8 mouse cellular contexts compared by ENCODE assay signal in the genomic region with DNA sequence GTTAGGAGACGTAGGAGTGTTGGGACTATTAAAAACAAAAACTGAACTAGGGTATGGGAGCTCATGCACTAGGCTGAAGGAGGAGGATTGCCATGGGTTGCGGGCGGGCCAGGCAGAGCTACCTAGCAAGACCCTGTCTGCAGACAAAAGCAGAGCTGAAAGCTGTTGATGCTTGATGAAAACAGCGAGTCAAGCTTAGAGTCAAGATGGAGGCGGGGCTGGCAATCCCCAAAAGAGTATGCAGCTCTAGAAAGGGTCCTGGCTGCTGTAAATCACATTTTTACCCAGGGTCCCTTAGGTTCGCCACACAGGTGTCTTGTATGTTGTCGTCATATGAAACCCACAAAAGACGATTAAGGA. TPM values are rescaled to one million over a fixed set of nuclear protein-coding genes. Genes with fewer than 3 reads are reported as not detected.
DNase-seq lines count a peak whose midpoint lies in the region; ATAC-seq and TF ChIP-seq lines count a peak whose summit lies in the region.

No protein-coding gene starts in this region.

- WGBS in heart, embryonic 11.5 days (ENCODE audit: insufficient replicate concordance), result 33% methylated on average over 8 of the region's 8 CpGs
- 13% methylated on average over 8 of the region's 8 CpGs for WGBS in intestine, embryonic 16.5 days
- 6% methylated on average over 8 of the region's 8 CpGs for WGBS in midbrain, embryonic 15.5 days

- H3K4me2 ChIP-seq in heart, embryonic 11.5 days, result peak overlapping the region; percentile 77
- H3K4me2 ChIP-seq in intestine, embryonic 16.5 days (ENCODE audit: low read depth, low read length), result peak overlapping the region; percentile 81
- H3K4me2 ChIP-seq in midbrain, embryonic 15.5 days, result peak overlapping the region; percentile 87

- no peak for TF ChIP-seq CTCF in G1E (IDR thresholded peaks at IDR 0.05; ENCODE audit: low read depth, low read length)
- TF ChIP-seq CTCF in embryonic fibroblast, embryonic 13.5 days (IDR thresholded peaks at IDR 0.05; ENCODE audit: borderline replicate concordance, insufficient read depth, low read length), result no peak

- no peak for ATAC-seq in heart, embryonic 11.5 days (replicated peaks; ENCODE audit: insufficient number of reproducible peaks, low FRiP score, low TSS enrichment)
- no peak for ATAC-seq in G1E (ENCODE audit: extremely low read depth, insufficient number of reproducible peaks, low FRiP score, poor library complexity, severe bottlenecking)
- ATAC-seq in intestine, embryonic 16.5 days, result no peak
- ATAC-seq in midbrain, embryonic 15.5 days (replicated peaks), result no peak

- peak overlapping the region; percentile 98 for H3K4me3 ChIP-seq in heart, embryonic 11.5 days (ENCODE audit: low read depth, low read length)
- peak overlapping the region; percentile 96 for H3K4me3 ChIP-seq in G1E (ENCODE audit: low read depth, low read length)
- H3K4me3 ChIP-seq in embryonic fibroblast, embryonic 13.5 days (ENCODE audit: insufficient read depth, low read length), result peak overlapping the region; percentile 90
- H3K4me3 ChIP-seq in intestine, embryonic 16.5 days (ENCODE audit: low read length), result peak overlapping the region; percentile 99
- H3K4me3 ChIP-seq in midbrain, embryonic 15.5 days, result peak overlapping the region; percentile 89

- no peaks in the 10 kb centered on the region; the same call in 1 of the 2 replicates for H3K36me3 ChIP-seq in heart, embryonic 11.5 days (ENCODE audit: control insufficient read depth, insufficient read depth, low read length)
- peaks cover 22% of the 10 kb centered on the region for H3K36me3 ChIP-seq in G1E (replicated peaks)
- H3K36me3 ChIP-seq in intestine, embryonic 16.5 days (ENCODE audit: control insufficient read depth, insufficient read depth, low read length), result no peaks in the 10 kb centered on the region
- H3K36me3 ChIP-seq in midbrain, embryonic 15.5 days (replicated peaks), result no peaks in the 10 kb centered on the region

- H3K9ac ChIP-seq in heart, embryonic 11.5 days (ENCODE audit: low read depth, low read length), result peak overlapping the region; percentile 97
- H3K9ac ChIP-seq in intestine, embryonic 16.5 days (ENCODE audit: low read depth, low read length), result peak overlapping the region; percentile 99
- peak overlapping the region; percentile 98 for H3K9ac ChIP-seq in midbrain, embryonic 15.5 days

- TF ChIP-seq POLR2A in embryonic fibroblast, embryonic 13.5 days (IDR thresholded peaks at IDR 0.05; ENCODE audit: low read depth, low read length), result peak; percentile 41

- intact Hi-C loops in left cerebral cortex, postnatal 36 days (cut with DNase I), result no loop called here

- H3K9me3 ChIP-seq in heart, embryonic 11.5 days (replicated peaks; ENCODE audit: control insufficient read depth, low read length), result no peaks in the 10 kb centered on the region
- no peaks in the 10 kb centered on the region for H3K9me3 ChIP-seq in G1E (replicated peaks)
- no peaks in the 10 kb centered on the region for H3K9me3 ChIP-seq in intestine, embryonic 16.5 days (ENCODE audit: control insufficient read depth, low read length)
- no peaks in the 10 kb centered on the region for H3K9me3 ChIP-seq in midbrain, embryonic 15.5 days

- H3K4me1 ChIP-seq in heart, embryonic 11.5 days (ENCODE audit: control insufficient read depth, insufficient read depth, low read length), result peaks cover 21% of the 10 kb centered on the region
- peaks cover 32% of the 10 kb centered on the region for H3K4me1 ChIP-seq in G1E (ENCODE audit: insufficient read depth, low read depth, low read length)
- H3K4me1 ChIP-seq in embryonic fibroblast, embryonic 13.5 days (ENCODE audit: control insufficient read depth, insufficient read depth, low read length), result no peaks in the 10 kb centered on the region; the same call in 1 of the 2 replicates
- peaks cover 22% of the 10 kb centered on the region for H3K4me1 ChIP-seq in intestine, embryonic 16.5 days (ENCODE audit: control insufficient read depth, insufficient read depth, low read length)
- H3K4me1 ChIP-seq in midbrain, embryonic 15.5 days, result peaks cover 40% of the 10 kb centered on the region

- no peak for DNase-seq in heart, adult 8-10 months (ENCODE audit: low spot score)
- no peak for DNase-seq in G1E (ENCODE audit: low spot score)
- no peak for DNase-seq in urinary bladder, postnatal 25 days (ENCODE audit: low spot score)
- DNase-seq in left cerebral cortex, postnatal 36 days (ENCODE audit: low spot score in 2 of 2), result no peak

- H3K27ac ChIP-seq in heart, embryonic 11.5 days (ENCODE audit: low read depth, low read length), result no peak overlapping the region
- H3K27ac ChIP-seq in embryonic fibroblast, embryonic 13.5 days (ENCODE audit: insufficient read depth, low read length), result peak overlapping the region; percentile 49; the same call in 1 of the 2 replicates
- H3K27ac ChIP-seq in intestine, embryonic 16.5 days (ENCODE audit: low read length), result no peak overlapping the region; the same call in 1 of the 2 replicates
- peak overlapping the region; percentile 95 for H3K27ac ChIP-seq in midbrain, embryonic 15.5 days

- no peaks in the 10 kb centered on the region for H3K27me3 ChIP-seq in heart, embryonic 11.5 days (ENCODE audit: control insufficient read depth, insufficient read depth, low read length)
- peaks cover 10% of the 10 kb centered on the region for H3K27me3 ChIP-seq in G1E (ENCODE audit: insufficient read depth, low read length)
- no peaks in the 10 kb centered on the region for H3K27me3 ChIP-seq in intestine, embryonic 16.5 days (replicated peaks; ENCODE audit: control insufficient read depth, insufficient read depth, low read length)
- no peaks in the 10 kb centered on the region for H3K27me3 ChIP-seq in midbrain, embryonic 15.5 days (replicated peaks)

RNA-seq across cellular contexts. Expression of gene Ip6k1, which starts 1.2 kb away (rescaled TPM):
- polyA plus RNA-seq in heart, embryonic 11.5 days (2014; fragmentation: Nextera tagmentation; extraction: Ambion mirVana), result 17.0 and 25.5 TPM in 2 replicates
- 10 to 100 TPM; 32.4 to 54.1 (median 41.1) TPM for total RNA-seq in heart, adult 8-10 months (2022)
- total RNA-seq in G1E (2014; fragmentation: Nextera tagmentation) (28.5 and 30.8 TPM in 2 replicates), G1E (2017) (52.3 and 55.9 TPM in 2 replicates)
- polyA plus RNA-seq in G1E (2012), result 57.6 and 58.5 TPM in 2 replicates
- polyA plus RNA-seq in embryonic fibroblast, embryonic 13.5 days (2011; ENCODE audit: insufficient read length, low read depth, missing spikeins), result 54.9 and 57.9 TPM in 2 replicates
- polyA plus RNA-seq in intestine, embryonic 16.5 days (2015; fragmentation: Nextera tagmentation; extraction: Ambion mirVana), result 37.1 and 40.5 TPM in 2 replicates
- polyA plus RNA-seq in midbrain, embryonic 15.5 days (2015; fragmentation: Nextera tagmentation; extraction: Ambion mirVana), result 119 and 124 TPM in 2 replicates
- 100 to 1,000 TPM; 196 to 205 TPM for total RNA-seq in left cerebral cortex, postnatal 36 days (2021)

RNA-seq across cellular contexts. Expression of gene Gm20662, which starts 7.4 kb away (rescaled TPM):
- polyA plus RNA-seq in heart, embryonic 11.5 days (2014; fragmentation: Nextera tagmentation; extraction: Ambion mirVana), result 0.52 and 0.90 TPM in 2 replicates
- not detected for total RNA-seq in heart, adult 8-10 months (2022)
- total RNA-seq in G1E (2014; fragmentation: Nextera tagmentation) (not detected in 2 replicates), G1E (2017) (0.76 and 2.4 TPM in 2 replicates)
- polyA plus RNA-seq in G1E (2012), result 0.14 and 0.27 TPM in 2 replicates
- polyA plus RNA-seq in embryonic fibroblast, embryonic 13.5 days (2011; ENCODE audit: insufficient read length, low read depth, missing spikeins), result not detected in 2 replicates
- polyA plus RNA-seq in intestine, embryonic 16.5 days (2015; fragmentation: Nextera tagmentation; extraction: Ambion mirVana), result 0.07 and 0.54 TPM in 2 replicates
- polyA plus RNA-seq in midbrain, embryonic 15.5 days (2015; fragmentation: Nextera tagmentation; extraction: Ambion mirVana), result 0.50 and 0.60 TPM in 2 replicates
- total RNA-seq in left cerebral cortex, postnatal 36 days (2021), result 1 to 10 TPM in 1 of 2 experiments, not detected in 1; 2.3 TPM

RNA-seq across cellular contexts. Expression of gene Cdhr4, which starts 11.2 kb away (rescaled TPM):
- 7.0 and 10.2 TPM in 2 replicates for polyA plus RNA-seq in heart, embryonic 11.5 days (2014; fragmentation: Nextera tagmentation; extraction: Ambion mirVana)
- total RNA-seq in heart, adult 8-10 months (2022), result under 1 TPM in 3 of 4 experiments, not detected in 1; 0.17 to 0.41 (median 0.19) TPM
- 2.9 and 4.0 TPM in 2 replicates for total RNA-seq in G1E (2014; fragmentation: Nextera tagmentation)
- 8.4 and 11.3 TPM in 2 replicates for total RNA-seq in G1E (2017)
- 0.40 and 0.57 TPM in 2 replicates for polyA plus RNA-seq in G1E (2012)
- polyA plus RNA-seq in embryonic fibroblast, embryonic 13.5 days (2011; ENCODE audit: insufficient read length, low read depth, missing spikeins), result 2.1 and 4.0 TPM in 2 replicates
- 9.0 and 9.6 TPM in 2 replicates for polyA plus RNA-seq in intestine, embryonic 16.5 days (2015; fragmentation: Nextera tagmentation; extraction: Ambion mirVana)
- 1.8 and 2.5 TPM in 2 replicates for polyA plus RNA-seq in midbrain, embryonic 15.5 days (2015; fragmentation: Nextera tagmentation; extraction: Ambion mirVana)
- 1 to 10 TPM in 1 of 2 experiments, under 1 TPM in 1; 0.79 to 1.4 TPM for total RNA-seq in left cerebral cortex, postnatal 36 days (2021)

RNA-seq across cellular contexts. Expression of gene Inka1, which starts 17.8 kb away (rescaled TPM):
- polyA plus RNA-seq in heart, embryonic 11.5 days (2014; fragmentation: Nextera tagmentation; extraction: Ambion mirVana), result 66.6 and 66.8 TPM in 2 replicates
- 1 to 10 TPM; 6.0 to 9.5 (median 9.0) TPM for total RNA-seq in heart, adult 8-10 months (2022)
- total RNA-seq in G1E (2014; fragmentation: Nextera tagmentation) (24.6 and 28.1 TPM in 2 replicates), G1E (2017) (74.4 and 83.2 TPM in 2 replicates)
- 75.6 and 81.1 TPM in 2 replicates for polyA plus RNA-seq in G1E (2012)
- 15.0 and 21.0 TPM in 2 replicates for polyA plus RNA-seq in embryonic fibroblast, embryonic 13.5 days (2011; ENCODE audit: insufficient read length, low read depth, missing spikeins)
- polyA plus RNA-seq in intestine, embryonic 16.5 days (2015; fragmentation: Nextera tagmentation; extraction: Ambion mirVana), result 34.0 and 35.8 TPM in 2 replicates
- 15.1 and 17.1 TPM in 2 replicates for polyA plus RNA-seq in midbrain, embryonic 15.5 days (2015; fragmentation: Nextera tagmentation; extraction: Ambion mirVana)
- total RNA-seq in left cerebral cortex, postnatal 36 days (2021), result 1 to 10 TPM; 4.4 to 4.9 TPM

RNA-seq across cellular contexts. Expression of gene Gm20661, which starts 20.7 kb away (rescaled TPM):
- 3.2 and 4.0 TPM in 2 replicates for polyA plus RNA-seq in heart, embryonic 11.5 days (2014; fragmentation: Nextera tagmentation; extraction: Ambion mirVana)
- under 1 TPM in 1 of 4 experiments, not detected in 3; 0.25 TPM for total RNA-seq in heart, adult 8-10 months (2022)
- total RNA-seq in G1E (2014; fragmentation: Nextera tagmentation) (0.75 and 1.0 TPM in 2 replicates), G1E (2017) (1.8 and 2.6 TPM in 2 replicates)
- polyA plus RNA-seq in G1E (2012), result 0.15 TPM in 1 of 2 replicates, not detected in the other
- polyA plus RNA-seq in embryonic fibroblast, embryonic 13.5 days (2011; ENCODE audit: insufficient read length, low read depth, missing spikeins), result 0.75 and 1.2 TPM in 2 replicates
- 4.5 and 5.0 TPM in 2 replicates for polyA plus RNA-seq in intestine, embryonic 16.5 days (2015; fragmentation: Nextera tagmentation; extraction: Ambion mirVana)
- 0.88 and 1.6 TPM in 2 replicates for polyA plus RNA-seq in midbrain, embryonic 15.5 days (2015; fragmentation: Nextera tagmentation; extraction: Ambion mirVana)
- not detected for total RNA-seq in left cerebral cortex, postnatal 36 days (2021)

Comparison
In these comparisons a context has a peak if more than half of its experiments do, and no peak if none do; other contexts are left out.
1. H3K27ac ChIP-seq: peak in embryonic fibroblast, embryonic 13.5 days (single experiment) and midbrain, embryonic 15.5 days (single experiment); none in heart, embryonic 11.5 days (single experiment) and intestine, embryonic 16.5 days (single experiment).
2. Peak in every context shown above with its lines, with median percentiles within 50 percentile points of each other: H3K4me2 ChIP-seq, H3K4me3 ChIP-seq and H3K9ac ChIP-seq.